Mouse (Mus musculus) CH12.LX (cell line): ENCODE measurements around the gene Myl9. TPM values are rescaled to one million over a fixed set of nuclear protein-coding genes. Genes with fewer than 3 reads are reported as not detected.
A peak's percentile ranks its signal among the peaks of the same experiment; 100 is the strongest.

ENCODE experiments used
- DNase-seq: peaks from one replicate; pipeline ENCODE4 v3.0.0-alpha.2; 2013; ENCODE audit errors: extremely low read depth
- H3K27ac ChIP-seq: 2 replicates; pipeline ENCODE4 v1.5.1; 2012; ENCODE audit warnings: low read depth, mild to moderate bottlenecking, control low read depth, moderate library complexity; ENCODE audit not compliant: insufficient read depth
- H3K27me3 ChIP-seq: replicated peaks from 2 replicates; pipeline ENCODE3; 2012; ENCODE audit warnings: inconsistent platforms
- H3K36me3 ChIP-seq, 2 experiments: replicated peaks in 1 of 2; 2 replicates each; pipeline versions ENCODE3 to v1.6.1; 2012; ENCODE audit warnings: inconsistent platforms in 1 of 2, low read length in 1 of 2, mild to moderate bottlenecking in 1 of 2, mixed read lengths in 1 of 2, moderate library complexity in 1 of 2; ENCODE audit not compliant: control insufficient read depth in 1 of 2, insufficient read depth in 1 of 2
- H3K4me1 ChIP-seq, 2 experiments: 2 replicates each; pipeline ENCODE4 v1.6.1; 2012; ENCODE audit warnings: inconsistent platforms in 1 of 2, moderate library complexity in 1 of 2; ENCODE audit not compliant: insufficient read depth in 2 of 2, control insufficient read depth in 1 of 2
- H3K4me2 ChIP-seq: 2 replicates; pipeline ENCODE4 v1.6.1; 2012; ENCODE audit warnings: low read depth, mild to moderate bottlenecking, control low read depth; ENCODE audit not compliant: poor library complexity, insufficient read depth, severe bottlenecking
- H3K4me3 ChIP-seq, 3 experiments: fragments of 150-350 bp in 1 of 3; sonication (generic) in 1 of 3; replicated peaks in 1 of 3; 2 replicates each; pipeline versions ENCODE3 to v1.5.1; 2011 to 2012; ENCODE audit warnings: low read depth in 2 of 3, low read length in 2 of 3, mild to moderate bottlenecking in 2 of 3, moderate library complexity in 2 of 3, control low read depth in 1 of 3, improper control_type of control experiment in 1 of 3, inconsistent platforms in 1 of 3, mixed read lengths in 1 of 3; ENCODE audit not compliant: poor library complexity in 1 of 3
- H3K79me2 ChIP-seq: replicated peaks from 2 replicates; pipeline ENCODE4 v1.6.1; 2012; ENCODE audit warnings: mild to moderate bottlenecking, moderate library complexity; ENCODE audit not compliant: control insufficient read depth, poor library complexity, insufficient read depth, severe bottlenecking; ENCODE audit errors: extremely low read depth
- H3K9ac ChIP-seq: 2 replicates; pipeline ENCODE4 v1.6.1; 2012; ENCODE audit warnings: low read depth, mild to moderate bottlenecking, control low read depth, moderate library complexity; ENCODE audit not compliant: insufficient read depth
- H3K9me3 ChIP-seq: replicated peaks from 2 replicates; pipeline ENCODE3; 2012; ENCODE audit warnings: low read length, inconsistent platforms, mixed read lengths
- BHLHE40 ChIP-seq: IDR thresholded peaks from 2 replicates; pipeline ENCODE4 v1.6.1; 2011; ENCODE audit warnings: mild to moderate bottlenecking, low read depth, low read length, improper control_type of control experiment
- CHD1 ChIP-seq: IDR thresholded peaks from 2 replicates; pipeline ENCODE4 v1.6.1; 2012; ENCODE audit warnings: low read depth, low read length, improper control_type of control experiment, inconsistent platforms
- CHD2 ChIP-seq: IDR thresholded peaks from 2 replicates; pipeline ENCODE4 v1.6.1; 2011; ENCODE audit warnings: low read length, improper control_type of control experiment
- CTCF ChIP-seq, 2 experiments: IDR thresholded peaks in 1 of 2; conservative IDR thresholded peaks in 1 of 2; 2 replicates each; pipeline ENCODE4 v1.5.1; 2011 to 2012; ENCODE audit warnings: low read depth in 2 of 2, low read length in 2 of 2, improper control_type of control experiment in 1 of 2, inconsistent platforms in 1 of 2, mild to moderate bottlenecking in 1 of 2, moderate library complexity in 1 of 2
- E2F4 ChIP-seq: IDR thresholded peaks from 2 replicates; pipeline ENCODE4 v1.6.1; 2011; ENCODE audit warnings: low read depth, low read length, improper control_type of control experiment; ENCODE audit not compliant: insufficient replicate concordance
- ETS1 ChIP-seq: conservative IDR thresholded peaks from 2 replicates; pipeline ENCODE4 v1.6.1; 2012; ENCODE audit warnings: low read depth, mild to moderate bottlenecking, inconsistent platforms, low read length, improper control_type of control experiment, moderate library complexity
- HCFC1 ChIP-seq: IDR thresholded peaks from 2 replicates; pipeline ENCODE4 v1.6.1; 2012; ENCODE audit warnings: low read depth, mild to moderate bottlenecking, inconsistent platforms, low read length, improper control_type of control experiment
- JUN ChIP-seq: IDR thresholded peaks from 2 replicates; pipeline ENCODE4 v1.6.1; 2011; ENCODE audit warnings: low read depth, mild to moderate bottlenecking, low read length, improper control_type of control experiment, moderate library complexity; ENCODE audit not compliant: insufficient read depth
- JUND ChIP-seq: conservative IDR thresholded peaks from 2 replicates; pipeline ENCODE4 v1.6.1; 2011; ENCODE audit warnings: low read depth, low read length, improper control_type of control experiment
- KAT2A ChIP-seq: IDR thresholded peaks from 2 replicates; pipeline ENCODE4 v1.6.1; 2012; ENCODE audit warnings: low read length, improper control_type of control experiment, inconsistent platforms; ENCODE audit not compliant: insufficient replicate concordance
- MAFK ChIP-seq: IDR thresholded peaks from 2 replicates; pipeline ENCODE4 v1.6.1; 2011; ENCODE audit warnings: low read length, improper control_type of control experiment; ENCODE audit not compliant: insufficient replicate concordance
- MAX ChIP-seq: IDR thresholded peaks from 2 replicates; pipeline ENCODE4 v1.6.1; 2011; ENCODE audit warnings: low read length, improper control_type of control experiment
- MAZ ChIP-seq: IDR thresholded peaks from 2 replicates; pipeline ENCODE4 v1.6.1; 2012; ENCODE audit warnings: low read depth, mild to moderate bottlenecking, inconsistent platforms, low read length, improper control_type of control experiment, moderate library complexity
- MEF2A ChIP-seq: IDR thresholded peaks from 2 replicates; pipeline ENCODE4 v1.6.1; 2014; ENCODE audit warnings: low read depth, mild to moderate bottlenecking, inconsistent platforms, low read length, improper control_type of control experiment, borderline replicate concordance
- MXI1 ChIP-seq: IDR thresholded peaks from 2 replicates; pipeline ENCODE4 v1.6.1; 2011; ENCODE audit warnings: mild to moderate bottlenecking, low read depth, low read length, improper control_type of control experiment
- MYC ChIP-seq: IDR thresholded peaks from 2 replicates; pipeline ENCODE4 v1.6.1; 2011; ENCODE audit warnings: low read depth, mild to moderate bottlenecking, improper control_type of control experiment, low read length
- NELFE ChIP-seq: IDR thresholded peaks from 2 replicates; pipeline ENCODE4 v1.6.1; 2011; ENCODE audit warnings: low read depth, low read length, improper control_type of control experiment
- NRF1 ChIP-seq: IDR thresholded peaks from 2 replicates; pipeline ENCODE4 v1.6.1; 2014; ENCODE audit warnings: low read depth, mild to moderate bottlenecking, inconsistent platforms, low read length, improper control_type of control experiment, moderate library complexity
- PAX5 ChIP-seq: IDR thresholded peaks from 2 replicates; pipeline ENCODE4 v1.6.1; 2012; ENCODE audit warnings: low read length, inconsistent platforms, mixed read lengths
- POLR2A ChIP-seq: IDR thresholded peaks from 2 replicates; pipeline ENCODE4 v1.6.1; 2011; ENCODE audit warnings: low read depth, mild to moderate bottlenecking, improper control_type of control experiment, low read length
- POLR2AphosphoS2 ChIP-seq: IDR thresholded peaks from 2 replicates; pipeline ENCODE4 v1.6.1; 2011; ENCODE audit warnings: low read depth, low read length, improper control_type of control experiment
- RAD21 ChIP-seq: IDR thresholded peaks from 2 replicates; pipeline ENCODE4 v1.6.1; 2011; ENCODE audit warnings: low read depth, mild to moderate bottlenecking, low read length, improper control_type of control experiment, moderate library complexity
- RCOR1 ChIP-seq: conservative IDR thresholded peaks from 2 replicates; pipeline ENCODE4 v1.6.1; 2012; ENCODE audit warnings: low read depth, mild to moderate bottlenecking, inconsistent platforms, low read length, improper control_type of control experiment
- SMC3 ChIP-seq: IDR thresholded peaks from 2 replicates; pipeline ENCODE4 v1.6.1; 2011; ENCODE audit warnings: low read depth, low read length, improper control_type of control experiment
- TBP ChIP-seq: conservative IDR thresholded peaks from 2 replicates; pipeline ENCODE4 v1.6.1; 2011; ENCODE audit warnings: low read depth, low read length, improper control_type of control experiment
- TCF12 ChIP-seq: IDR thresholded peaks from 2 replicates; pipeline ENCODE4 v1.6.1; 2014; ENCODE audit warnings: low read depth, mild to moderate bottlenecking, inconsistent platforms, low read length, improper control_type of control experiment
- UBTF ChIP-seq: IDR thresholded peaks from 2 replicates; pipeline ENCODE4 v1.6.1; 2012; ENCODE audit warnings: low read depth, mild to moderate bottlenecking, inconsistent platforms, low read length, improper control_type of control experiment, moderate library complexity
- USF1 ChIP-seq: IDR thresholded peaks from 2 replicates; pipeline ENCODE4 v1.6.1; 2014; ENCODE audit warnings: low read depth, mild to moderate bottlenecking, inconsistent platforms, low read length, improper control_type of control experiment
- USF2 ChIP-seq: conservative IDR thresholded peaks from 2 replicates; pipeline ENCODE4 v1.6.1; 2011; ENCODE audit warnings: low read depth, low read length, improper control_type of control experiment
- ZC3H11A ChIP-seq: IDR thresholded peaks from 2 replicates; pipeline ENCODE4 v1.6.1; 2012; ENCODE audit warnings: low read depth, mild to moderate bottlenecking, inconsistent platforms, low read length, improper control_type of control experiment
- ZKSCAN1 ChIP-seq: IDR thresholded peaks from 2 replicates; pipeline ENCODE4 v1.6.1; 2012; ENCODE audit warnings: low read depth, inconsistent platforms, low read length, improper control_type of control experiment, borderline replicate concordance
- ZMIZ1 ChIP-seq: IDR thresholded peaks from 2 replicates; pipeline ENCODE4 v1.6.1; 2012; ENCODE audit warnings: low read depth, mild to moderate bottlenecking, inconsistent platforms, low read length, improper control_type of control experiment
- ZNF384 ChIP-seq: IDR thresholded peaks from 2 replicates; pipeline ENCODE4 v1.6.1; 2012; ENCODE audit warnings: low read depth, low read length, improper control_type of control experiment, inconsistent platforms
- dilution Hi-C: fragments of 300-500 bp; cut with MboI; formaldehyde crosslinking; loops from 2 replicates; pipeline ENCODE4 v1.14.3; 2020; ENCODE audit warnings: low sequenced_read_pairs; ENCODE audit not compliant: extremely low pct_unique_long_range_greater_than_20kb, extremely low pct_ligation_motif_present
- in situ Hi-C: fragments of 300-500 bp; cut with MboI; formaldehyde crosslinking; loops from 3 replicates; pipeline ENCODE4 v1.14.3; 2019; ENCODE audit warnings: low sequenced_read_pairs, low pct_ligation_motif_present, low pct_unique_long_range_greater_than_20kb, mixed read lengths
- polyA plus RNA-seq: library from polyadenylated mRNA; unstranded; fragments of >175 nt; gene quantifications from 2 replicates; pipeline ENCODE4 v1.2.1, GENCODE M21; 2012; ENCODE audit warnings: low read depth; ENCODE audit not compliant: insufficient read length
- total RNA-seq, 2 experiments: library from RNA; depleted of rRNA; stranded (reverse); fragments of 300-350 nt in 1 of 2; fragments of >200 nt in 1 of 2; gene quantifications; 2 replicates each; pipeline ENCODE4 v1.2.3; 2012 to 2014

Gene Myl9
- total and polyA plus RNA-seq, 3 experiments, result not detected

DNA sequence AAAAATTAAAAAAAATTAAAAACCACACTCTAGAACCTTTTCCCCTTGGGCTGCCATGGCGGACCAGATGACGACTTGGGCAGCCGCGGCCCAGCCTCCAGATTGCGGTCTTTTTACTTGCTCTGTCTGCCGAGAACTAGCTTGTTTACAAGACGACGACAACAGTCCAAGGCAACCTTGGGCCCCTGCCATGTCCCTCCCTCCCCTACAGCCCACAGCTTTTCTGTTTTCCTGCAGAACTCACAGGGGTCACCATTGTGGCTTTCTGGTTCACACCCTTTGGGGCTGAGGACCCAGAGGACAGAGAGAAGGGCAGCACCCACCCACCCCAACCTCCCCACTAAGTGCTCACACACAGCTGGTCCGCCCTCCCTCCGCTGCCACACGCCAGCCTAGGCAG, 12.1 kb upstream of the Myl9 start:
- 0 out of 2 replicates have a peak, but pooled peaks have one; percentile 29 for TF ChIP-seq ZNF384
- TF ChIP-seq MYC, result no peak
- TF ChIP-seq USF1, result no peak
- DNase-seq, result no peak
- in situ Hi-C loops, result no loop called here
- no peak overlapping the region; the same call in 1 of the 2 replicates for H3K4me2 ChIP-seq
- H3K9me3 ChIP-seq, result no peaks in the 10 kb centered on the region
- no peak overlapping the region for H3K9ac ChIP-seq
- H3K27ac ChIP-seq, result peak overlapping the region; percentile 52; the same call in 1 of the 2 replicates
- H3K4me3 ChIP-seq, result peak overlapping the region in 1 of 3 experiments; percentile 25
- peaks cover 21 to 68% of the 10 kb centered on the region in 2 experiments for H3K4me1 ChIP-seq
- H3K27me3 ChIP-seq, result no peaks in the 10 kb centered on the region
- dilution Hi-C loops, result no loop called here
- peaks cover 5 to 49% of the 10 kb centered on the region in 2 experiments for H3K36me3 ChIP-seq
- no peaks in the 10 kb centered on the region for H3K79me2 ChIP-seq

- no peaks in the 10 kb centered on the region for H3K27me3 ChIP-seq
- dilution Hi-C loops, result no loop called here
- no peak overlapping the region for H3K9ac ChIP-seq
- H3K27ac ChIP-seq, result peak overlapping the region; percentile 54; the same call in 1 of the 2 replicates
- H3K36me3 ChIP-seq, result peaks cover 5 to 40% of the 10 kb centered on the region in 2 experiments
- H3K4me1 ChIP-seq, result peaks cover 21 to 68% of the 10 kb centered on the region in 2 experiments
- no peak overlapping the region; the same call in 1 of the 2 replicates for H3K4me2 ChIP-seq
- DNase-seq, result peak; percentile 95
- H3K9me3 ChIP-seq, result no peaks in the 10 kb centered on the region
- in situ Hi-C loops, result no loop called here
- peak overlapping the region in 1 of 3 experiments; percentile 25 for H3K4me3 ChIP-seq
- no peaks in the 10 kb centered on the region for H3K79me2 ChIP-seq
- TF ChIP-seq BHLHE40 (peak; percentile 92), ZC3H11A (no peak), TCF12 (peak; percentile 69; the same call in 1 of the 2 replicates), POLR2AphosphoS2 (no peak), SMC3 (no peak), NRF1 (peak; percentile 35; the same call in 1 of the 2 replicates), CHD2 (no peak), USF2 (no peak), MEF2A (peak; percentile 81; the same call in 1 of the 2 replicates), E2F4 (no peak), PAX5 (no peak), ETS1 (peak; percentile 89), ZNF384 (no peak), MAZ (peak; percentile 91), MAFK (no peak), MXI1 (peak; percentile 56; the same call in 1 of the 2 replicates), RCOR1 (no peak), ZKSCAN1 (no peak), NELFE (no peak), UBTF (0 out of 2 replicates have a peak, but pooled peaks have one; percentile 35), POLR2A (no peak), TBP (no peak), MAX (peak; percentile 80), CTCF (conservative IDR thresholded peaks at IDR 0.05 in 1 of 2, IDR thresholded peaks at IDR 0.05 in 1 of 2; ENCODE audit: low read depth in 2 of 2, low read length in 2 of 2) (no peak), USF1 (no peak), RAD21 (no peak), KAT2A (no peak), JUN (no peak), HCFC1 (peak; percentile 50), CHD1 (no peak), ZMIZ1 (0 out of 2 replicates have a peak, but pooled peaks have one; percentile 54), JUND (no peak)
These were observed 11.2 kb upstream of the Myl9 start for GRCm38 (mm10) chr2:156764022-156764421.
